ENCODE assay signal across 8 mouse cellular contexts in the genomic region with DNA sequence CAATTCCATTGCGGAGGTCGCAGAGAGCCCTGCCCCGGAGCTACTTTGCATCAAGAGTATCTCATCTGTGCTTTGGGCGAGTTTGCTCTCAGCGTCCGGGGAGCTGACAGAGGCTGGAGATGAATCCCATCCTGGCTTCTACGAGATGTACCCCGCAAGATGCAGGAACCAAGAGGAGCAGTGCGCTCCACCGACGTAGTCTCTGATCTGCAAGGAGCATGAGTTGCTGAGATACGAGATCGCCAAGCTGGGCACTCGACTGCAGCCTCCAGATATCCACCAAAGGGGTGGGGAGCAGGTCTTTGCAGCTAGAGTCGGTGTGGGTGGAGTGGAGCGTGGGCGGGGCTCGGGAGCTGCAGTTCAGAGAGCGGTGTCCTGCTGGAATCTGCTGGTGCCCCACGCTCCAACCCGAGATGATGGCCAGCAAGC. TPM values are rescaled to one million over a fixed set of nuclear protein-coding genes. Genes with fewer than 3 reads are reported as not detected.
DNase-seq lines count a peak whose midpoint lies in the region; ATAC-seq and TF ChIP-seq lines count a peak whose summit lies in the region.

A gene (plus strand): TSS at position 336 of the 429 bp plus-strand sequence.

- peak within 1 kb of the TSS; percentile 99 for H3K4me2 ChIP-seq in hindbrain, embryonic 16.5 days (ENCODE audit: low read length)

- H3K9ac ChIP-seq in hindbrain, embryonic 16.5 days (ENCODE audit: low read depth, low read length): peak within 1 kb of the TSS; percentile 72

- ATAC-seq in hindbrain, embryonic 16.5 days: peak; percentile 74

- DNase-seq in adrenal gland, adult (ENCODE audit: inconsistent age in 2 of 2, low spot score in 1 of 2): peak; percentile 78 to 91
- DNase-seq in gastrocnemius, adult 8-10 months (ENCODE audit: low spot score in 2 of 2): peak; percentile 35 to 57
- DNase-seq in layer of hippocampus, postnatal 36 days: peak; percentile 42 to 59
- DNase-seq in lung, postnatal 36 days: peak; percentile 84
- DNase-seq in right cerebral cortex, postnatal 10 days (ENCODE audit: low spot score in 2 of 2): peak; percentile 68 to 77
- peak; percentile 57 for DNase-seq in urinary bladder, postnatal 25 days (ENCODE audit: low spot score)

- TF ChIP-seq POLR2A in cortical plate, adult 2 months (IDR thresholded peaks at IDR 0.05; ENCODE audit: extremely low read depth, insufficient read depth, low read length): no peak; the same call in 1 of the 2 replicates

- WGBS in hindbrain, embryonic 16.5 days: under 1% methylated on average over 21 of the region's 21 CpGs

- H3K27ac ChIP-seq in cortical plate, adult 2 months (ENCODE audit: insufficient read depth, low read length): no peak within 1 kb of the TSS
- peak within 1 kb of the TSS; percentile 72 for H3K27ac ChIP-seq in hindbrain, embryonic 16.5 days (ENCODE audit: low read depth, low read length)

- no peak for TF ChIP-seq CTCF in cortical plate, adult 2 months (IDR thresholded peaks at IDR 0.05; ENCODE audit: extremely low read depth, insufficient read depth, low read length)

- no peaks in the 10 kb centered on the region for H3K4me1 ChIP-seq in cortical plate, adult 2 months (ENCODE audit: control insufficient read depth, insufficient read depth, low read length)
- peaks cover 2% of the 10 kb centered on the region; the same call in 1 of the 2 replicates for H3K4me1 ChIP-seq in hindbrain, embryonic 16.5 days (ENCODE audit: control insufficient read depth, insufficient read depth, low read depth, low read length)

- no peaks in the 10 kb centered on the region for H3K27me3 ChIP-seq in hindbrain, embryonic 16.5 days (replicated peaks; ENCODE audit: control insufficient read depth, insufficient read depth, low read length)

- H3K4me3 ChIP-seq in cortical plate, adult 2 months (ENCODE audit: insufficient read depth, low read length): peak within 1 kb of the TSS; percentile 54
- H3K4me3 ChIP-seq in hindbrain, embryonic 16.5 days (ENCODE audit: low read length): peak within 1 kb of the TSS; percentile 64

- H3K9me3 ChIP-seq in hindbrain, embryonic 16.5 days (ENCODE audit: control insufficient read depth, low read length): no peaks in the 10 kb centered on the region

- no peaks in the 10 kb centered on the region for H3K36me3 ChIP-seq in hindbrain, embryonic 16.5 days (ENCODE audit: control insufficient read depth, insufficient read depth, low read length)

RNA-seq across cellular contexts. Expression of the gene that starts here (rescaled TPM):
- polyA plus RNA-seq in cortical plate, adult 2 months (2012; rRNA removed): 9.4 and 12.1 TPM in 2 replicates
- 1 to 10 TPM; 1.5 to 3.5 (median 2.3) TPM for total RNA-seq in gastrocnemius, adult 8-10 months (2022)
- 26.1 and 27.8 TPM in 2 replicates for polyA plus RNA-seq in hindbrain, embryonic 16.5 days (2015; fragmentation: Nextera tagmentation; extraction: Ambion mirVana)
- total RNA-seq in layer of hippocampus, postnatal 36 days (2021): 1 to 10 TPM; 4.2 to 4.3 TPM
